Mouse (Mus musculus): ENCODE measurements at regions not wholly inside any gene's neighbourhood (a gene's known extent, or its start where the extent isn't known, plus 50 kb on each side); places are given as distances from the start of the nearest gene placed in this dataset.

DNA sequence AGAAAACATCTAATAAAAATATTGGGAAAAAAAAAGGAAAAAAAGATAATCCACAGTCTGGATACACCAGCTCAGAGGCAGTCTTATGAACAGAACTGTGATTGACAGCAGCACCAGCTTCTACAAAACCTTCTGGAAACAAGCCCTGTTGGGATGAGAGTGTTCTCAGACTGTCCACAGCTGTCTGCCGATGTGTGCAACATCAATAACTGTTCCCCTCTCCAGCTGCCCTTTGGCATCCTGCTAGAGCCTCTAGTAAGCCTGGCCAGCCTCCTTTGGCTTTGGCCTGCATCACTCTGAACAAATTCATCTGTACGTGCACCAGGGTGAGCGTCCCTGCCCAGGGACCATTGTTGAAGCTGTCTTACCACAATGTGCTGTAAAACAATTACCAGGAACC is 137.0 kb upstream of the Irs2 start:
- no peak for DNase-seq (ENCODE audit: low spot score in 2 of 2)
- intact Hi-C loops (cut with DNase I), result no loop called here

DNA sequence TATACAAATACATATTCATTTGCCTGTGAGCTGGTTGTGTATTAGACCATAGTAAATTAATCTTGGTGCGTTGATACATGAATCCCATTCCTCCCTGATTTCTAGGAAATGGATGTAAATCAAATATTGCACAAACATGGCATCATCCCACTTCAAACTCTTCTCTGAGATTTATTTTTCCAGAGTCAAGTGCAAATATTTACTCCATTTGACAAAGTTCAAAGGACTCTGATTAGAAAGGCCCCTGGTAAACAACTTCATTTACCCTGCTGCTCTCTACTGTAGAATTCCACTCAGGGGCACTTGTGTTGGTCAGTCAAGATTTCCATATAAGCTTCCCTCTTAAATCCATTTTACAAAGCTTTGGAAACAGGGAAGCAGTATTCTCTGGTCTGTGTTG is 132.3 kb upstream of the Irs2 start:
- DNase-seq (ENCODE audit: low spot score in 2 of 2), result no peak
- intact Hi-C loops (cut with DNase I), result no loop called here

DNA sequence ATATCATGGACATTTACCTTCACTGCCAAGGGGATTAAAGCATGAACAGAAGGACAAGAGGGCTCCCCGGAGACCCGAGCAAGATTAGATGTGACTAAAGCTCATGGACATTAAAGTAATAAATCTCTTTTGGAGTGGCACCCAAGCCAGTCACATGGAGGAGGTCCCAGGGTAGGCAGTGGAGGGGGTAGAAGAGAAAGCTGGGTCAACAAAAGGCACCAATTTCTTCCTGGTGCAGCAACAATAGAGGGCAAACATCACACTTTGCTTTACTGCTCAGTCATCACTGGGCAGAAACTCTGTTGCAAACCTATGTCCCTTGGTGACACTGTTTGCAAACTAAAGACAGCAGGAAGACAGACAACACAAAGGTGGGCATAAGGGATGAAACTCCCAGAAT is 131.0 kb upstream of the Irs2 start:
- DNase-seq (ENCODE audit: low spot score in 2 of 2), result no peak
- intact Hi-C loops (cut with DNase I), result no loop called here

DNA sequence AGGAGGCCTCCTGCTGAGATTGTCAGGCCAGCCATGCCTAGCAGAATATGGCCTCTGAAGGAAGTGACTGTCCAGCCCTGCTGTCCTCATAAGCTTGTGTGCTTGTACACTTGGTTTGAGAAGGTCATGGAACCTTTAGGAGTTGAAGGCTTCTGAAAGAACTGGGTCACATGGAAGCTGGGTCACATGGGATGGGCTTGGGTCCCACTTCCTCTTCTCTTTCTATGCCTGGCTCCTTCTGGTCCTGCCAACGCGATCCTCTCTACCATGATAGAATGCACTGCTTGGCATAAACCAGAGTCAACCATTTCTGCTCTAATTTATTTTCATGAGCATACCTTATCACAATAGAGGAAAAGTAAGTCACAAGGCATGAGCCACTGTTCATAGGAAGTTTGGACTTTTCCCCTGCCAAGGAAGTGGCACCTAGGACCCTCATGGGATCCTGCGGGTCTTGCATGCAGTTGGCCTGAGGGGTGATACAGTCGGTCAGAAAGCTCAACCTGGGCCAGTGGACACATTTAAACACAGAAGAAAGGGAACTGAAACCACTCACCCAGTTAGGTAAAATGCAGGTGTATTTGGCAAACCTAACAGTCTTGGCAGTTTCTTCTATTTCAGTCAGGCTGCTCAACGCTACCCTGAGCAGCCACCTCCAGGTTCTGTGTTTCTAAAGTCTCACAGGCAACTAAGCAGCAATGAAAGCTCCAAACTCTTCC is 130.2 kb upstream of the Irs2 start:
- intact Hi-C loops (cut with DNase I), result no loop called here
- DNase-seq (ENCODE audit: low spot score in 2 of 2), result no peak

DNA sequence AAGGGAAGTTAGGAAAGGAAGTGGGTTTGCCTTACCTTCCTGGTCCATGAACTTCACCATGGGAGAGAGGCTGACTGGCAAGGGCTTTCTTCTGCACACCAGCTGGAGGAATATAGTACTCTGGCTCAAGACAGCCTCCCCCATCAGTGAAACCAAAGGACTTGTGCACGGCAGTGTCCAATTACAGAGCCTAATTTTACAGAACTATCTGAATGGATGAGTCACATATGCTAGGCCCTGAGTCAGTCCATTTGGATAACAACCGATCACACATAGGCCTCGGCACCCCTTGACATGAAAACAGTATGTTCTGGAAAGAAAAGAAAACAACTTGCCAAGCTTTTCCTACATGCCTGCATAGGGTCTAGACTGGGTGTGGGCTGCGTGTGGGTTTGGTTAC is 128.3 kb upstream of the Irs2 start:
- DNase-seq (ENCODE audit: low spot score in 2 of 2), result no peak
- intact Hi-C loops (cut with DNase I), result no loop called here

DNA sequence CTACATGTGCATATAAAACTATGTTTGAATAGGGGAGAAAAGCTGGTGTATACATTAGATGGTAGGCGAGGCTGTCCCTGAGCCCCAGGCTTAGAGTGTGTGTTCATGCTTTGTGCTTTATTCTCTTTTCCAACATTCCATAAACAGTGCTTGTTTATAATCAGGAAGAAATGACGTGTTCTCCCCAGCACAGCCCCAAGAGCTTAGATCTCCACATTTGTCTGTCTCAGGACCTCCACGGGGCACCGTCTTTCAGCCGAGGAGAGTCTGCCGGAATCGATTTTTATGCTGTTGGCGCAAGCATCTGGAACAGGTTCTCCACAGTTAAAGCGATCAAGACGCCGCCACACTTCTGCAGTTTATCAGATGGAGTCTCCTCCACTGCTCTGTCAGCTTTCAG is 126.9 kb upstream of the Irs2 start:
- DNase-seq (ENCODE audit: low spot score in 2 of 2), result no peak
- intact Hi-C loops (cut with DNase I), result no loop called here

DNA sequence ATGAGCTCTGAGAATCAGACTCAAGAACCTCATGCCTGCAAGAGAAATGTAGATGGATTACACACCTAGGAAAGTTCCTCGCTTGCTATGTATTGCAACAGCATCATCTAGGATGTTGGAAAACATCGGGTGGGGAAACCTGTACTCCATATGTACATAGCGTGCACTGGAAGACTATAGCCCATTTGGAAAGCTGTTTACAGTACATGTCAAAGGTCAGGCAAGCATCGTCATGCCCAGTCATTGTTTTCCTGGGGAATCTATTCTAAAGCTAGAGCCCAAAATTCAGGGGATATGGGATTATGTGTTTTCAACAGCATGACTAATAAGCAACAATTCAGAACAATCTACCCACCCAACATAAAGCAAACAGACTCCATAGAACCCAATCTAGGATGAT is 126.3 kb upstream of the Irs2 start:
- no peak for DNase-seq (ENCODE audit: low spot score in 2 of 2)
- intact Hi-C loops (cut with DNase I), result no loop called here

DNA sequence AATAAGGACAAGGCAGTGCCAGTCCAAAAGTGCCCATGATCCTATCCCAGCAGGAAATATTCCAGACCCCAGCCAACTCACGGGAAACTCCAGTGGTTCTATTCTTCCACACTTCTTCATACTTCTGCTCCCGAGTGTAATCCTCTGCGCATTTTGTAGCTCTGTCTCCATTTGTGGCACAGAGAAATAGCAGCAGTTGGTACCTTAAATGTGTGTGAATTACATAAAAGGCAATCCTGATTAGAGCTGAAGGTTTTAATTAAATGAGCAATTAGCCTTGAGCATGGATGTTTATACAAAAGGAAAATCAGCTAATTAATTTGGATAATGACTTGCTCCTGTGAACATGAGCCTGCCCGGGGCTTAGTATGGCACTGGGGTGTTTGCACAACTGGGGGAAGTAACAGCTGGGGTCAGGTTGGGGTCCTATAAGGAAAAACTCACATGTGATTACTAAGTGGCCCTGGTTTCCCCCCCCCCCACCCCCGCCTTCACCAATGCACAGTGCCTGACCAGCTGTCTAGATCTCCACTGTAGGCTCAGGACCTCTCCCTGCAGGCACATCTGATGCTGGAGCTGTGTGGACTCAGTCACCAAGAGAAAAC is 110.9 kb upstream of the Irs2 start:
- no peak for DNase-seq (ENCODE audit: low spot score in 2 of 2)
- intact Hi-C loops (cut with DNase I), result no loop called here

DNA sequence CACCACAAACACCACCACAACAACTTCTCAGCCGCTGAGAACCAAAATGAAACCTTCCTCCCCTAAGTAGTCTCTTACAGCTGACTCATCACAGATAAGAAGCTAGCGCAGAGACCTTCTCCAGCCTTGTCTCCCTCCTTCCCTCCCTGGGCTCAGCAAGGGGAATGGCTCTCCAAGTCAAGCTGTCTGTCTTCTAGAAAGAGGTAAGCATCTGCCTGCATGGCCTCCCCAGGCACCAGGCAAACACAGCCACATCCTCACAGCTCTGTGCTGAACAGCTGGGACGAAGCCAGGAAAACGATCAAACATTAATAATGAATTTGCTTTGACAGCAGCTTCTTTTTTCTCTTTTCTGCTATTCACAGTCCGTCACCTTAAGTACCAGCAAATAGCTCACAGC is 108.3 kb upstream of the Irs2 start:
- intact Hi-C loops (cut with DNase I), result no loop called here
- no peak for DNase-seq (ENCODE audit: low spot score in 2 of 2)

DNA sequence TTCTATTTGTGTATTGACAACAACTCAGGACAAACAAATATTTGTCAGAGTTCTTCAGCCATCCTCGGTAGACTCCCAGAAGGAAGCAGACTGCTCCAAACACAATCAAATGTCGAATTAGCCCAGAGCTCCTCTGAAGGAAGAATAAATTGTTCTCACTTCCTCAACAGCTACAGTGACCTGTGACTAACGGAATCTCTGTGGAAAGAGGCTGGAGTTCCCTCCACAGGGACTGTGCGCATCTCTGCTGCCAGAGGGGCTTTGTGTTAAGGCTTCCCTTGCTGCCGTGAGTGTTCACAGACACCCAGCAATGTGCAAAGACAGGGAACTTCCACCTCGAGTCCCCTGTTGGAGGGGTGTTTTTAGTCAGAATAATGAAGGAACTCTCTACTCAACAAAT is 107.0 kb upstream of the Irs2 start:
- intact Hi-C loops (cut with DNase I), result no loop called here
- DNase-seq (ENCODE audit: low spot score in 2 of 2), result no peak

DNA sequence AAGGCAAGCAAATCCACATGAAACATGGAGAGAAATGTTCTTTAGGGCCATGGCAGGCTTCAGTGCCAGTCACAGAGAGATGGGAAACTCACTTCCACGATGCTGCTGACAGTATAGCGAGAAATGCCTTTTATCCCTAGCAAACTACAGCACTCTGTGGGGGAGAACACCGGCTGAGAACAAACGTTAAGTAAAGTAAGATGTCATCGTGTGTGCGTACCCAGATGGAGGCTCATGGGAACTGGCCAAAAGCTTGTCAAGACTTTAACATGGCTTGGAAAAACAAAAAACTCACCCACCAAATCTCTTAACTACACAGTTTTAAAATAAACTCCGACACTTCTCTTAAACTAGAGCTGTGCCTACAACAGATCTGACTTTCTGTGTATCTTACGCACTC is 106.3 kb upstream of the Irs2 start:
- intact Hi-C loops (cut with DNase I), result no loop called here
- DNase-seq (ENCODE audit: low spot score in 2 of 2), result no peak

DNA sequence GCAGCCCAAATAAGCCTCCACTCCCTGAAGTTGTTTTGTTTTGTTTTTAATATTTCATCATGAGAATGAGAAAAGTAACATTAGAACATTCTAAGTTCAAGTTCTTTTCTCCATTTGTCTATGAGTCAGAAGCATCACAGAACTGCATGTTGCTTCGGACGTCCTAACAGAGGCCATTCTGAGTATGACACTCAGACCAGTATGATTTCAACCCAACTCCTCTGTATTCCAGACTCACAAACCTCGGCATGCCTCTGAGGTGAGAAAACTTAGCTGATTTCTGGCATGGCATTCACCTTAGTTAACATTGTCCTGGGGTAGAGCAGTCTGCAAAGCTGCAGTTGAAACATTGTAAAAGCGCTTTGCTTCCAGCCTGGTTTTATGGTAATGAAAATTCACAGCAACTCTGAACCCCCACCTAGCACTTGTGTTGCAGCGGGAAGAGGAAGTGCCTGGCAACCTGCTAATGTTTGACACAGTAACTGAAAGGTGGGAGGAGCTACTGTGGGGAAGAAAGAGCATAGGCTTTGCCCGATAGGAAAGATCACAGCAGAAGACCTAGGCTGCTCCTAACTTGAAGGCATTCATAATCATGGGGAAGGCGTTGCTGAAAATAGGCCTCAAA is 104.8 kb upstream of the Irs2 start:
- intact Hi-C loops (cut with DNase I), result no loop called here
- no peak for DNase-seq (ENCODE audit: low spot score in 2 of 2)

DNA sequence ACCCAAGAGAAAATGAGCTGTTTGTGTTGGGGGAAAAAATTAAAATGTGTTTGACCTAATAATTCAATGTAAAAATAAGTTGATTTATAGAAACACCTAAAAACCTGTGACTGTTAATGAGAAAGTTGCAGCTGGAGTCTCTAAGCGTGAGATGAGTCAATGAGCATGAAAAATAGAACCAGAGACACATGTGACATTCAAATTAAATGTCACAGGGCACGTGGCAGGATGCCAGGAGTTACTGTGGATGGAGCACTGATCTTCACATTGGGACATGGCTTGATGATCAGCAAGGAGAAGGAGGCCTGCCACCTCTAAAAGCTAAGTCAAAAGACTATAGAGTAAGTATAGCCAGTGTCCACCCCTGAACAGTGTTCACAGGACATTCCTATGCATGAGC is 103.7 kb upstream of the Irs2 start:
- intact Hi-C loops (cut with DNase I), result no loop called here
- no peak for DNase-seq (ENCODE audit: low spot score in 2 of 2)

DNA sequence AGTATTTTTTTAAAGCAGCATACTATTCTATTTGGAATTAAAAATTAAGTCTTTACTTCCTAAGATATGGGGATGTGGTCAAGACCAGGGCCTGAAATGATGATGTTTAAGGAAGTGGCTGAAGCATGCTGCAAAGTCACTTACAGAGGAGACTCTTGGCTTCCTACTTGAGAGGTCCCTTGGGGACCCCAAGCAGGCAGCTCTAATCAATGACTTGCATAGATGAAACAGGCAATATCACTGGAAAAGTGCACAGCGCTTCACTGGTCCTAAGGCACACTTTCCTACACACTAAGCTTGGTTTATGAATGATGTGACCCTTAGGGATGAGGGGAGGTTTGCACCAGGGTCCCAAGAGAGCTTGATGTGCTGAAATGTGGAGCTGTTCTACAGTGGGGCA is 99.2 kb upstream of the Irs2 start:
- no peak for DNase-seq (ENCODE audit: low spot score in 2 of 2)
- intact Hi-C loops (cut with DNase I), result no loop called here

DNA sequence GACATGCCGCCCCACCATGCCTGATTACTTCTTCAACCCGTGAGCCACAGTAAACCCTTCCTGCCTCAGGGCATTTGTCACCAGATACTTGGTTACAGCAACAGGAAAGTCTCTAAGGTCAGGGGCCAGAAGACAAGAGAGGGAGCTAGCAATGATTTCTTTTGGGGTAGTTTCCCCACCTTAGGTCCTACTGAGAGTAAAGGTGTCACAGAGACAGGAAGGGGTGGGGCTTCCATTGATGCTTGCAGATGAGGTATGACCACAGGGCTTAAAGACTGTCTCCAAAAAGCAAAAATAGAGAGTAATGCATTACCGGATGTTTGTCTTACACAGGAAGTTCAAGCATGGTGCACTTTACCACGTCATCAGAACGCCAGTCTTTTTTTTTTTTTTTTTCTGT is 98.8 kb upstream of the Irs2 start:
- intact Hi-C loops (cut with DNase I), result no loop called here
- DNase-seq (ENCODE audit: low spot score in 2 of 2), result no peak

DNA sequence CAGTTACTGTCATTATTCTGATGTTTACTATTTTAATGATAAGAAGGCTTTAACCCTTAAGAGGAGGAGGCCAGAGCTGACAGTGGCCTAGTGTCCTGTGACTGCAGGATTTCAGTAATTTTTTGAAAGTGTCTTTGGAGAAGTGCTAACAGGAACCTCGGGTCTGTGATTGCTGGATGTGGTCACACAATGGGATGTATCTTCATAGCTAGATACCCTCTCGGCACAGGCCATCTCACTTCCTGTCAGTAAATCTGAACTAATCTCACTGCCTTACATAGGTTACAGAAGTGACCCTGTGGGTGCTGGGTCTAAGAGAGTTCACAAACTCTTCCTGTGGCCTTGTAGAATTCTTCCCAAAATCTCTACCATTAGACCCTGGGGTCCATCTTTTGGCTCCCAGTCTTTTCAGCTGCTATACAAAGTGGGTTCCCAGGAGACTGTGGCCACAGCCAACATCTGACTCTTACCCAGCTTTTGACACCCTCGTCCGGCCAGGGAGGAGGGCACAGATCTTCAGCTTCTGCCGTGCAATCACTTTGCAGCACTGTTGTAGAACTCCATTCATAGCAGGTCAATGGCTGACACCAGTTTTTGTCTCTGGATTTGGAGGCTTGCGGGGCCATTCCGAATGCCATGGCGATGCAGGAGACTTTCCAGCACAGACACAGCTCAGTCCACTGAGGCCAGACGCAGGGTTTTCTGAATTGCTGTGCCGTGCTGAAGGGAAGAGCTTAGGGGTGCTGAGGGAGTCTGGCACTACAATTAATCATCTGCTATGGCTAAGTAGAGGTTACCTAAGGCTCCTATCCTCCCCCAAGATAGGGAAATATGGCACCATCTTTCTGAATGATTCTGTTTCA is 95.7 kb upstream of the Irs2 start:
- intact Hi-C loops (cut with DNase I), result no loop called here
- no peak for DNase-seq (ENCODE audit: low spot score in 2 of 2)

DNA sequence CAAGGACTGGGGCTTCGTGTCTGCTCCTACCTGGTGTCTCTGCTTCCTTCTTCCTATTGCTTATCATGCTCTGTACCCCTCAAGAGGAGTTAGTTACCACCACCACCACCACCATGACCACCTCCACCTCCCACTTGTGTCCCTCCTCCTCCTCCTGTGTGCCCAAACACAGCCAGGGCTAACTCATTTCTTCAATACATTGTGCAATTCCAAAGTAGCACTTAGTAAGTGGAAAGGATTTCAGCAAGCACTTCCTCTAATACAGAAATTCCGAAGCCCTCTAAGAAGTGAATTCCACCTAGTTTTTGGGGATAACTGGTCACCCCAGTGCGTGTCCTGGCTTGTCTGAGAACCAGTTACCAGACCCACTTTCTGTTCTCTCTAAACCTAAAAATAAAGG is 92.1 kb upstream of the Irs2 start:
- no peak for DNase-seq (ENCODE audit: low spot score in 2 of 2)
- intact Hi-C loops (cut with DNase I), result no loop called here

DNA sequence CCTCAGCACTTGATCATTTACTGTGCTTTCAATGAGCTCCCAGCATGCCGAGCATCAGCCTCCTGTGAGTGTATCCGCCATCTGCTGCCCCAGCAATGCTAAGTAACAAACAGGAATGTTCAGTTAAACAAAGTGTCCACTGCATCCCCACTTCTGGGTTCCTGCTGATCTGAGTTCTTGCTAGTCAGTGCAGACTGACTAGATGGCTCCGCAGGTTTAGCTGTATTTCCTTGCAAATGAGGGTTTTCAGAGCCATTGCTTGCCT is 91.3 kb upstream of the Irs2 start:
- no peak for DNase-seq (ENCODE audit: low spot score in 2 of 2)
- intact Hi-C loops (cut with DNase I), result no loop called here

DNA sequence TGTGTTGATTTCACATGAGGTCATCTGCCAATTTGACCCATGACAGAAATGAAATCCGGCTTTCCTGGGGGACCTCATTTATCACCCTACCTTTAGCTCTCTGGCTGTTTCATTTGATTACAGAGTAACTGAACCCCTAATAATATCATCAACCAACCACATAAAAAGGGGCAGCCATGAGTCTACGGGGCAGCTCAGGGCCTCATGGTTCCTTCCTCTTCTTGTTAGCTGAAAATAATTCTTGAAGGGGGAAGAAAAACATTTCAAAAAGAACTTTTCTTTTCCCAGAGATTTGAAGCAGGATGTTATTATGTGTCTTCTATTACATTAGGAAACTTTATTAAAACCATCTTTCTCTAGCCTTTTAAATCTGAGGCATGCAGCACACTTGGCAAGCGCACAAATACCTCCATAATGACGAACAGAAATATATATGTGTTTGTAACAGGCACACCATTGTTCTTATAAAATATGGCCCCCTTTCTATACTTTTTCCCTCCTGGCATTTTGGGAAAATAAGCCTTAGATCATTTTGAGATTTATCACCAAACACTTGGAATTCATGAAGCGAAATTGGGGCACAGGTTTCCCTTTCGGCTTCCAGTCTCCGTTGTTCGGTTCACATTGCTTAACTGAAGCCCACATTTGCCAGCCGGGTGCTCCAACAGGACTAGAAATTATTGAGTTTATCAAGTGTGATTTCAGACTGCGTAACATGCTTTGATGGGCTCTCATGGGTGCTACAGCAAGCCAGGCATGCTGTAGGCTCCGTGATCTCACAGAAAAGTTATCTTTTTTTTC is 90.7 kb upstream of the Irs2 start:
- DNase-seq (ENCODE audit: low spot score in 2 of 2), result no peak

DNA sequence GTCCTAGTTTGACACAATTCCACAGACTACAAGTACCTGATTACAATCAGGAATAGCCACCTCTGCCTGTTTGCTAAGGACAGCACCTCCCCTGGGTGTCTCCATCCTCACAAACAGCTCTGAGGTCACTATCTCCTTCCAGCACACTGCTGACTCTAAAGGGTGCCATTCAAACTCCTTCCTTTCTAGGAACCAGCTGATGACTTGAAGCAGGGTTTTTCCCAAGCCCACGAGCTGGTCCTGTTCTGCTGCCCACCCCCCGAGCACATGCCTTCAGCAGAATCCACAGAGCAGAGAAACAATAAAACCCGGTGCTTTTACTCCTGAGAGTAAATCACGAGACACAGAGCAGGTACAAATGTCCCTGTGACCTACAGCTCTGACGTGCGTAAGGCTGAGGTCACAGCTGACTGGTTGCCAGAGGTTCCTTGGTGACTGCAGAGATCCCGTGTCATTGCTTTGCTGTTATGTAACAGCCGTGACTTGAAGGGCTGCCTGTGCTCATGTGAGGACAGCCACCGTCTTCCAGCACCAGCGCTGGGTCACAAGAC is 90.0 kb upstream of the Irs2 start:
- intact Hi-C loops (cut with DNase I), result no loop called here
- no peak for DNase-seq (ENCODE audit: low spot score in 2 of 2)

More for the DNA sequence above, 90.7 kb upstream of the Irs2 start:
- intact Hi-C loops (cut with DNase I), result no loop called here
